Mouse (Mus musculus): Measurements from ENCODE around the gene D430042O09Rik.

D430042O09Rik gene

GRCm38 (mm10) chr7:125812721-125813120 lies 105.0 kb downstream of the D430042O09Rik start:
- DNase-seq (ENCODE audit: low spot score), result no peak

- DNase-seq (ENCODE audit: low spot score), result peak; percentile 63
Measured at GRCm38 (mm10) chr7:125815733-125816132, 108.0 kb downstream of the D430042O09Rik start.

GRCm38 (mm10) chr7:125818301-125818712 lies 110.6 kb downstream of the D430042O09Rik start:
- no peak for DNase-seq (ENCODE audit: low spot score)

GRCm38 (mm10) chr7:125820233-125820632 lies 112.5 kb downstream of the D430042O09Rik start:
- DNase-seq (ENCODE audit: low spot score), result peak; percentile 39

GRCm38 (mm10) chr7:125826425-125826824 lies 118.7 kb downstream of the D430042O09Rik start:
- DNase-seq (ENCODE audit: low spot score), result no peak

GRCm38 (mm10) chr7:125826887-125827286 lies 119.2 kb downstream of the D430042O09Rik start:
- no peak for DNase-seq (ENCODE audit: low spot score)

- DNase-seq (ENCODE audit: low spot score), result peak; percentile 29
Measured at GRCm38 (mm10) chr7:125827420-125827819, 119.7 kb downstream of the D430042O09Rik start.

GRCm38 (mm10) chr7:125828561-125828960 lies 120.9 kb downstream of the D430042O09Rik start:
- DNase-seq (ENCODE audit: low spot score), result peak; percentile 20

- peak; percentile 75 for DNase-seq (ENCODE audit: low spot score)
Measured at GRCm38 (mm10) chr7:125829121-125829666, 121.5 kb downstream of the D430042O09Rik start.

GRCm38 (mm10) chr7:125832767-125833166 lies 125.1 kb downstream of the D430042O09Rik start:
- no peak for DNase-seq (ENCODE audit: low spot score)

GRCm38 (mm10) chr7:125833471-125833870 lies 125.8 kb downstream of the D430042O09Rik start:
- no peak for DNase-seq (ENCODE audit: low spot score)

- DNase-seq (ENCODE audit: low spot score), result no peak
Measured at GRCm38 (mm10) chr7:125838078-125838742, 130.5 kb downstream of the D430042O09Rik start.

- DNase-seq (ENCODE audit: low spot score), result no peak
Measured at GRCm38 (mm10) chr7:125845611-125846010, 137.9 kb downstream of the D430042O09Rik start.

- DNase-seq (ENCODE audit: low spot score), result no peak
Measured at GRCm38 (mm10) chr7:125846866-125847527, 139.3 kb downstream of the D430042O09Rik start.

GRCm38 (mm10) chr7:125847528-125847866 lies 139.8 kb downstream of the D430042O09Rik start:
- DNase-seq (ENCODE audit: low spot score), result peak; percentile 28

GRCm38 (mm10) chr7:125859564-125859963 lies 151.9 kb downstream of the D430042O09Rik start:
- DNase-seq (ENCODE audit: low spot score), result no peak

- no peak for DNase-seq (ENCODE audit: low spot score)
Measured at GRCm38 (mm10) chr7:125860421-125860820, 152.7 kb downstream of the D430042O09Rik start.

GRCm38 (mm10) chr7:125864026-125864425 lies 156.3 kb downstream of the D430042O09Rik start:
- DNase-seq (ENCODE audit: low spot score), result no peak

GRCm38 (mm10) chr7:125865234-125865633 lies 157.5 kb downstream of the D430042O09Rik start:
- no peak for DNase-seq (ENCODE audit: low spot score)

- DNase-seq (ENCODE audit: low spot score), result no peak
Measured at GRCm38 (mm10) chr7:125868570-125868969, 160.9 kb downstream of the D430042O09Rik start.

- no peak for DNase-seq (ENCODE audit: low spot score)
Measured at GRCm38 (mm10) chr7:125871404-125872201, 163.9 kb downstream of the D430042O09Rik start.

- DNase-seq (ENCODE audit: low spot score), result no peak
Measured at GRCm38 (mm10) chr7:125872202-125872580, 164.5 kb downstream of the D430042O09Rik start.
